Mouse (Mus musculus) thymus, adult 2 months (tissue): Measurements from ENCODE around the gene Mad1l1.

Experiments
- CTCF ChIP-seq: fragments of 200-500 bp; IDR thresholded peaks from 2 replicates; pipeline ENCODE4 v1.5.1; 2012; ENCODE audit warnings: mild to moderate bottlenecking, control low read depth, low read length, moderate library complexity, borderline replicate concordance; ENCODE audit not compliant: control insufficient read depth, poor library complexity, insufficient read depth; ENCODE audit errors: extremely low read depth
- POLR2A ChIP-seq: fragments of 200-500 bp; IDR thresholded peaks from 2 replicates; pipeline ENCODE4 v1.6.1; 2012; ENCODE audit warnings: mild to moderate bottlenecking, low read length, control low read depth, moderate library complexity; ENCODE audit not compliant: control insufficient read depth, poor library complexity, insufficient read depth; ENCODE audit errors: extremely low read depth

DNA sequence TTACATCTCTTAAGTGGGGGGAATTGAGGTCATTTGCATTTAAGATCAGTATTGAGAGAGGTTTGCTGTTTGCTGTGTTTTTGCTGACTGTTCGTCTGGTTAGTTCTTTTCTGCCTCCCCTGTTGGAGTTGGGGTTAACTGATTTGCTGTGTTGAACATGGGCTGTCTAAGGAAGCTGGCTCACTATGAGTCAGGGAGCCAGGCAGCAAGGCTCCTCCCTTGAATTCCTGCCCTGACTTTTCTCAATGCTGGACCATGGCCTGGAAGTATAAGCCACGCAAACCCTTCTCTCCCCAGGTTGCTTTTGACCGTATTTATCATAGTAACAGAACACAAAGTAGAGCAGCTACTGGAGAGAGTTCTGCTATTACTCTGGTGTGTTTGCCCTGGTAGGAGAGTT, 329.8 kb downstream of the Mad1l1 start:
- no peak for TF ChIP-seq POLR2A
- no peak for TF ChIP-seq CTCF
